Mouse (Mus musculus) ovary, adult 18-20 months (tissue): ENCODE results near the gene Doc2a.

Experiments
- DNase-seq: peaks from one replicate; pipeline ENCODE4 v3.0.0; 2022; ENCODE audit warnings: low spot score, mixed read lengths

Doc2a gene

GRCm38 (mm10) chr7:126847116-126847420 is at the start of gene Doc2a:
TSS of gene Doc2a (plus strand) at chr7:126847416.
- DNase-seq: no peak

DNA sequence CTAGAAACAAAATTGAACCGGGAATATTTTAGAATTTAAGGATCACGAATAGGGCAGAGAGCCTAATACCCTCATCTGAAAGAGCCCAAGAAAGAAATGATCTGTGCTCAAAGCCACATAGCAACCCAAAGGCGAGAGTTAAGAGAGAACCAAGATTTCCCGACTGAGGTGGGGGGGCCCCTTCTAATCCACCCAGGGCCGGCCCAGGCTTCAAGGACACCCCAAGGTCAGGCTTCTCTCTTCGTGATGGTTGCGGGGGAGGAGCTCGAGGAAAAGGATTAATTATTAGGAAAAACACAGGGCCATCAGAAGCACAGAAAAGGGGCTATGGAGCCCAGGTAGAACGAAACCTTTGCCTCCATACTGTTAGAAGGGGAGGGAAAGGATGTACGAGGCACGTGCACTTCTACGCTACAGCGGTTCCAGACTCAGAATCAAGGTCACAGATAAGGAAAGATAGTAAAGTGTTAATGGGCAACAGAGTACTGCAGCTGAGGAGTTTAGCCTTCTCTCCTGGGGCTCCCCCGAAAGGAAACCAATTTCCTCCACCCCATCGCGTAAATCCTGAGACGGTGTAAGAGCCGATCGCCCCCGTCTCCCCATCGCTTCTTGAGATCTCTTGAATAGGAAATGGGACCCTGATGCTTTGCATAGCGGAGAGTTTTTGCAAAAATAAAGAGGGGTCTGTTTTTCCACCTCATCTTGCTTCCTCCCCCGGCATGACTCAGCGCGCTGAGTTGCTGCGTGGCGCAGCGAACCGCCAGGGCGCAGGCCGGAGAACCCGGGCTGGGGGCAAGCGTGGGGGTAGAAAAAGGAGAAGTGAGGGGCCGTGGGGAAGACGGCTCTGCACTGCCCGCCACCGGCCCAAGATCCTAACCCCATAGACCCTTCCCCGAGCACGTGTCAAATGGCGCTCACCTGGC is 48.8 kb upstream of the Doc2a start:
- peak; percentile 59 for DNase-seq

- peak; percentile 98 for DNase-seq
Measured at GRCm38 (mm10) chr7:126799050-126799467, 48.2 kb upstream of the Doc2a start.

DNA sequence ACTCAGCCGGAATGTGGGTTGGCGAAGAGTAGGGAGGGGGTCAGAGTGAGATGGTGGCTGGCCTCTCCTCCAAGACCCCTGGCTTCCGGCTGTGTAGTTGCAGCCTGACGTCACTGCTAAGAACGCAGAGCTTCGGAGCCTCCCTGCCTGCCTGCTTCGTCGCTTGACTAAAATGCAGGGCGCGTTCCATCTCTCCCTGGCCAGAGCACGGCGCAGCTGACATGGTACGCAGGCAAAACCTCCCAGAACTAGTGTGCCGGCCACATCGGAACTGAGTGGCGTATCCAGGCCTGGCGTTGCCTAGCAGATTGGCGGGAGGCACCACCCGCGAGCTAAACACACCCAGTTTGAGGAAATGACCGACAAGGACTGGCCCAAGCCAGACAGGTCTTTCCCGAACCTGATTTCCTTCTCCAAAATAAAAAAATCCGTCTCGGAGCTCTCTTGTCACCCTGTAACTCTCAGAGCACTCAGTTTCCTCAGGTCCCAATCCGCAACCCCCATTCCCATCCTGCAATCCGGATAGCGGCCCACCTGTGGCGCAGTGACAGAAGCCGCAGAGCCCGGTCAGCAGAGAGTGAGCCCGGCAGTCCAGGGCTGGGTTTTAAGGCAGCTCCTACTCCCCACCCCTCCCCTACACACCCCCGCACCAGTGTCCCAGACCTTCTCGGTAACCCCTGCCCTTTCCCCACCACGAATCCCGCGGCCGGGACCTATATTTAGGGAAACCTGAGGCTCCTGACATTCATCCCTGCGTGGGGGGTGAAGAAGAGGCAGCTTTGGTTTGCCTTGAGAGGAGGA is 47.5 kb upstream of the Doc2a start:
- DNase-seq: no peak

DNA sequence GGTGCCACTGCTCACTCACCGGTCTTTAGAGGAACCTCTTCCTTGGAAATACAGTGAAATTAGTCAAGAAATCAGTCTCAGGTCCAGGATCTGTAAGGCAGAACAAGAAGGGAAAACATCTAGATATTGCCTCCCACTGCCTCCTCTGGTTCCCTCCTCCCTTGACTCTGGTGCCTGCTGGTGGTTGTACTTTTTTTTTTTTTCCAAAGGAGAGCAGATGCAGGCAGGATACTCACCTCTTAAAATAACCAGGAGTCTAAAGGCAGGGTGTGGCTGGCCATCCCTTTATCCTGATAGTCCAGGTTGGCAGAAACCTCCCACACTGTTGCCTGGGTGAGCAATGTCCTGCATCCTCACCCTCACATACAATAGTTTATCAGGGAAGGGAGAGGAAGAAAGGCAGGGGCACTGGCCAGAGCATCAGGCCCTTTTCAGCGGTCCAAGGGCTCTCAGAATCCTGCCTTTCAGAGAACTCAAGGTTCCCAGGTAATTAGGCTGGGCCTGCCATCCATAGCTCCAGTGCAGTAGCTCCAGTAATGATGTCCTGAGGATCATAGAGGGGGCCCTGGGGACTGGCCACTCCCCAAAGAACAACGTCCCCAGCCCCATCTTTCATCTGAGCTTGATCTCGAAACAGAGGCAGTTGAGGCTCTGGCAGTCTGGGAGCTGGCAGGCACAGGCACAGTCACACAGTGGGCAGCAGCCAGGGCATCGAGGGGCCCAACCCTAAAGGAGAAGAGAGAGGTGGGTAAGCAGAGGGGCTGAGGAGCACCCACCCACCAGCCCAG is 46.8 kb upstream of the Doc2a start:
- no peak for DNase-seq

DNA sequence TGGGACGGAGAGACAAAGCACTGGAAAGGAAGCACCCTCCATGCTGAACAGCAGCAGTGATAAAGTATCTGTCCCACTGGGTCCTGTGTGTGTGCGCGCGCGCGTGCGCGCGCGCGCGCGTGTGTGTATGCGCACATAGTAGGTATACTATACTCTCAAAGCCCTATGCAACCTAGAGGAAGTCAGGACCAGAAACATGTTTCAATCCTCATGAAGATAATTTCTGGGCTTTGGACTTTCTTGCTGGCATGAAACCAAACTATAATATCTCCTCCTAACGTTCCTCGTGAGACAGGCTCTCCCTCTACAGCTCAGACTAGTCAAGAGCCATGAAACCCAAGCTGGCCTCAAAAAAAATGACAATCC is 46.2 kb upstream of the Doc2a start:
- no peak for DNase-seq

GRCm38 (mm10) chr7:126802134-126802889 is 44.9 kb upstream of the Doc2a start:
- DNase-seq: no peak

GRCm38 (mm10) chr7:126803181-126803580 is 44.0 kb upstream of the Doc2a start:
- no peak for DNase-seq

DNA sequence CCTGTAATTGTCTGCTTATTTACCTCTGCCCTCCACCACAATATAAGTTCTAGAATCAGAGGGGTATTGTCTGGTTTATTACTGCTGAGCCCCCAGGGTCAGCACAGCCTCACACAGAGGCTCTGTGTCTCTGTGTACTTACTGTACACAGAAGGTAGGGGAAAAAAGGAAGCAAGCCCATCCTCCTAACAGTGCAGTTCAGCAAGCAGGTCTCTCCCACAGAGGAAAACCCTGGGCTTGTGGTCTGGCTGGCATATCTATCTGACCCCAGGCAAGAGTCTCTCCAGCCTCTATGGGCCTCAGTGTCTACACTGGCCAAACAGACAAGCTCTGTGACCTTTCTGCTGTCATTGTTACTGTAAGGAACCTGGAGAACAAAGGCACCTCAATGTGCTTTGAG is 43.5 kb upstream of the Doc2a start:
- no peak for DNase-seq

DNA sequence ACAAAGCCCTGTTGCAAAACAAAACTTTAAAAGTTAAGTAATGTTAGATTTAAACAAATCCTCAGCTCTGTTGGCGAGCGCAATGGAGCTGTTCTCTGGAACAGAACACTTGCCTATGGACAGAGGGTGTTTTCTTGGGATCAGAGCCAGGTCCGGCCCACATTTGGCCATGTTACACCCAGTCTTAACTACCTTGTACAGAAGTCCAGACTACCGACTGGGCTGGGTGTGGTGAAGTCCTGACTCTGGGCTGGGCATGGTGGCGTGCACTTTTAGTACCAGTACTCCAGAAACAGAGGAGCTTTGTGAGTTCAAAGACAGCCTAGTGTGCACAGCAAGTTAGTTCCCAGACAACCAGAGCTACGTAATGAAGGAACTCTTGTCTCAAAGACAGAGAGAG is 40.3 kb upstream of the Doc2a start:
- no peak for DNase-seq

DNA sequence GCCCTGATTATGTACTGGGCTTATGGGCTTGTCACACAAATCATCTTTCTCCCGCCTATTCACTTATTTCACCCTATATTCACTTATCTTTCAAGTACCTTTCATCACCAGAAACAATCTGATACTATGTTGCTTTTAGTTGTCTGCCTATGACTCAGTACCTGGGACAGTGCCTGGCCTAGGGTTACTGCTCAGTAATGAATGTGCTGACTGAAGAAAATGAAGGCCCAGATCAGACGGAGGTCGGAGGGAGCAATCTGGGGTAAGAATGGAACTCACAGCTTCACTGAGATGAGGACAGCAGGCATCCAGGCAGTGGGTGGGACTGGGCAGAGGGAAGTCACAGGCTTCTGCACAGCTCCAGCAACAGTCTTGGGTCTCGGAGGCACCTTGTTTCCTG is 39.8 kb upstream of the Doc2a start:
- no peak for DNase-seq

GRCm38 (mm10) chr7:126808703-126809455 is 38.3 kb upstream of the Doc2a start:
- peak; percentile 85 for DNase-seq

DNA sequence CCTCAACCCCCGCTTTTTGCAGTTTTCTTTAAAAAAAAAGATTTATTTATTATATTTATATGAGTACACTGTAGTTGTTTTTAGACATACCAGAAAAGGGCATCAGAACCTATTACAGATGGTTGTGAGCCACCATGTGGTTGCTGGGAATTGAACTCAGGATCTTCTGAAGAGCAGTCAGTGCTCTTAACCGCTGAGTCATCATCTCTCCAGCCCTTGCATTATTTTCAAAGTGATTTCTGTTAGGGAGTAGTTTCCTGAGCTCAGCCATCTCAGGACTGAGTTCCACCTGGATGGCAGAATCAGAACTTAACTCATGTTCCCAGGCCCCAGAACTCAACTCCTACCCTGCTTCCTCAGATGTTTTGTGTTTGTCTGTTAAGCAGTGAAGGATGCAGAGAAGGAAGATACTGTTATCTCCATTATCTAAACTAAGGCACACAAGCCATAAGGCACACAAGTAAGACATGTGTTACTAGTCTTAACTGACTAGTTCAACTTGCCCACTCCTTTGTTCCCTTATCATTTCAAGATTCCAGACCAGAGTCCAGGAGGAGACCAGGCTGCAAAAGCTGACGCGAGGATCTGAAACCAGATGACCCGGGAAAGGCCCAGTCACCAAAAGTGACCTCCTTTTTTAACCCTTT is 37.4 kb upstream of the Doc2a start:
- DNase-seq: no peak

DNA sequence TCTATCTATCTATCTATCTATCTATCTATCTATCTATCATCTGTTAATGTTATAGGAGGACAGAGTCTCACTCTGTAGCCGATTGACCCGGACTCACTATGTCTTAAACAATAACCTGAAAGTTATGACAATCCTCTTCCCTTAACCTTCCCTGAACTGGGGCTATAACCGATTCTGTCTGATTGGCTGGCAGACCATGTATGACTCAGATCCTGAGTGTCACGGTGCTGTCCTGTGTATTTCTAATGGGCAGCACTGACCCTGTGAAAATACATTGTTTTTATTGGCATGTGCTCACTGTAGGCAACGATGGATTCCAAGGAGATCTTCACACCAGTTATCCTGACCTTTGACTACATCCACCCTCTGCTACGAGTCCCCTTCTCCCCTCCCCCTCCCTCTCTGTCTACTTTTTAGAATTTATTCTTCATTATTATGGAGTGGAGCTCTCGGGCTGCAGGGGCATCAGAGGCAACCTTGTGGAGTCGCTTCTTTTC is 31.4 kb upstream of the Doc2a start:
- DNase-seq: no peak

GRCm38 (mm10) chr7:126816494-126816893 is 30.7 kb upstream of the Doc2a start:
- no peak for DNase-seq

GRCm38 (mm10) chr7:126817595-126817994 is 29.6 kb upstream of the Doc2a start:
- no peak for DNase-seq

GRCm38 (mm10) chr7:126818818-126819217 is 28.4 kb upstream of the Doc2a start:
- DNase-seq: no peak

DNA sequence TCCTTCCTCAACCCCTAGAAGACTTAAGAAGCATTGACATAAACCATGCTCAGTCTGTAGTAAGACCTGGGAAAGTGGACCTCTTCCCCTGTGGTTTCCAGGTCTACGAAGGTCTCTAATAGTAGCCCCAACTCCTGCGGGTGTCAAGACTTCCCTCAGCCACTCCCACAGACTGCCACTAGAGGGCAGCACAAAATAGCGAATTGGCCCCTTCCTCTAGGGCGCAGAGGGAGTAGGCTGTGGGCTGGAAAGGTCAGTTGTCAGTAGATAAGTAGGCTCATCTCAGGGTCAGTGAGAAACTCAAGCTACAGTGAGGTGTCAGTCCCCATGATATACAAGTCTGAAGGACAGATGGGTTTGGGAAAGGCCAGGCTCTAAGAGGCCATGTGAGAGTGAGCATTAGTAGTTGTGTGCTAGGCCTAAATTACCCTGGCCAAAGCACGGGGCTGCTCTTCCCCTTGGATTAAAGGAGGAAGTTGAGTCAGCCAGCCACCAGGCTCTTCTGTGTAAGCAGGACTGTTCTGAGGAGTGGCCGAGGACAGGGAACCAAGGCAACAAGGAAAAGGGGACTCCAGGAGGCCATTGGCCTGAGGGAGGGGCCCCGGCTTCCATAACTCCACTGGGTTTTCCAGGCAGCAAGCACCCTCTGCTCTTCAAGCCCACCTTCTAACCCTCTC is 25.2 kb upstream of the Doc2a start:
- DNase-seq: peak; percentile 61

GRCm38 (mm10) chr7:126822741-126823140 is 24.5 kb upstream of the Doc2a start:
- DNase-seq: no peak
